Mouse (Mus musculus) layer of hippocampus, adult 11-12 months (tissue): ENCODE data around the gene Catip.
"Not testable (repeated sequence)": the region's sequence is repeated elsewhere in the genome, so short reads cannot be mapped to it uniquely, and the experiment has no call there.

Experiments
- DNase-seq: peaks from one replicate; pipeline ENCODE4 v3.0.0; 2022; ENCODE audit warnings: low spot score

The Catip gene

DNA sequence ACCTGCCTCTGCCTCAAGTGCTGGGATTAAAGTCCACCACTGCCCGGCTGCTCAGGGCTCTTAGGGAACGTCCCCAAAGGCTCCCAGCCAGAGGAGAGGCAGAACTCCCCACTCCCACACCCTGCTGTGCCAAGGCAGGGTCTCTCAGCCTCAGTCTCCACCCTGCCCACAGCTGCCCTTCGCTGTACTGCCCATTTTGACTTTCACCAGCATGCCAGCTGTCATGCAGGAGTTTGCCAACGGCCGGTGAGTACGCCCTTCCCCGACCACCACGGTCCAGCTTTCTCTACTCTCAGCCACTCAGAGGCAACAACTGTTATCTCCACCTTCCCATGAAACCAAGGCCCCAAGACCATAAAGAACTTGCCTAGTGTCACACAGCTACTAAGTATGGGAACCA, 22.6 kb downstream of the Catip start:
- no peak for DNase-seq

DNA sequence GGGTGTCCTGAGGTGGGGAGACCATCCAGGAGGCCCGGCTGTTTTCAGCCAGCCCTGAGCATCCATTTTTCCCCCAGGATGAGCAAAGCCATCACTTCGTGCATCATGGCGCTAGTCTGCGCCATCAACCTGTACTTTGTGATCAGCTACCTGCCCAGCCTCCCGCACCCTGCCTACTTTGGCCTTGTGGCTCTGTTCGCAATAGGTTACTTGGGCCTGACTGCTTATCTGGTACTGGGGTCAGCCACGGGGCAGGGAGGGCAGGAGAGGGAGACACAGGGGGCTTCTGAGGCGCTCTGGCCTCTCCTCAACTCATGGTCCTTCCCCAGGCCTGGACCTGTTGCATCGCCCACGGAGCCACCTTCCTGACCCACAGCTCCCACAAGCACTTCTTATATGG, 23.2 kb downstream of the Catip start:
- no peak for DNase-seq

DNA sequence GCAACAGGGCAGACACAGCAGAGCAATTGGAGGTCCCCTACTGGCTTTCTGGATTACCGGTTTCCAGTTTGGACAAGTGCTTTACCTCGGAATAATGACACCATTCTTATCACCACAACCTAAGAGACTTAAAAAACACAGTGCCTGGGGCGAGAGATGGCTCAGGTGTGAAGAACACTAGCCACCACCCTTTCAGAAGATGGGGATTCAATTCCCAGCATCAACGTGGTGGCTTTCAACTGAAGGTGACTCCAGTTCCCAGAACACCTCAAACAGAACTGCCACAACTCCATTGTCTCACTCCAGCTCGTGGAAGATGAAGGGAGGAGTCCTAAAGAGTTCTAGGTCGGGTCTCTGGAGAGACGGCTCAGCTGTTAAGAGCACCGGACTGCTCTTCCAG, 23.6 kb downstream of the Catip start:
- no peak for DNase-seq

DNA sequence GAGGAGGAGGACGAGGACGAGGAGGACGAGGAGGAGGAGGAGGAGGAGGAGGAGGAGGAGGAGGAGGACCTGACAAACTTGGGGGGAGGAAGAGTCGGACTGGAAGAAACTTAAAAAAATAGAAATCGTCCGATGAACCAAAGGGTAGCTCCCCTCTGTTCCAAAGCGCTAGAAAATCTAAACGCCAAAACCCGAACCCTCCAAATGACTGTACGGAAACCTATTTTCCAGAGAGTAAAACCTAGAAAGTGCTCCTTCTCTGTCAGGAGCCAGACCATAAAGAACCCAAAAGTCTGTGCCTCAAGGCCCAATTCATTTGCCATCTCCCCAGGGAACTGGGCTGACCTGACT, 24.4 kb downstream of the Catip start:
- no peak for DNase-seq

DNA sequence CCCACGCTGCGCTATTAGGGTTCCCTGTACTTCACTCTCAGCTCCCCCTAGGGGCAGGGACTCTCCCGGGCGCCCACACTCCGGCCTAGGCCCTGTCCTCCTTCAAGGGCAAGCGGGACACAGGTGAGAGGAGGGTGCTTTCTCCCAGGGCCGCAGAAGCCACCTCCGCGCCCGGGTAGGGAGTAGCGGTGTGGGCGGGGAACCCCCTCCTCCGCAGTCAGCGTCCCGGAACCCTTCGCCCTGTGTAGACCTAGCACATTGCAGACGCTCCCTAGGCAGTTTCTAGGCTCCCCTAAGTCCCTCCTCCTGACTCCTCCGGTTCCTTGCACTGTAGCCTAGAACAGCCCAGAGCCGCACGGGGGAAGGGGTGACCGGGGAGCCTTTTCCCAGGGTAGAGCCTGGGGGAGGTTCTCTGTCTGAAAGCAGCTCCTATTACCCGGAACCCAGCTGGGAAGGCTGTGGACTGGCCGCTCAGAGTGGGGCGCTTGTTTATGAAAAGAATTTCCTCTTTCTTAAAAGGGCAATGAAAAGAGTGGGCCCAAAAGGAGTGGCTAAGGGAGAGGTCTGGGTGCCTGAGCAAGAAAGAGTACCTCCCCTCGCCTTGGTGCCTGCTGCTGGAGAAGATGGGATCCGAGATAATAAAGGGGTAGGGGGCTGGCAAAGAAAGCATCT, 24.9 kb downstream of the Catip start:
- DNase-seq, result peak; percentile 94

DNA sequence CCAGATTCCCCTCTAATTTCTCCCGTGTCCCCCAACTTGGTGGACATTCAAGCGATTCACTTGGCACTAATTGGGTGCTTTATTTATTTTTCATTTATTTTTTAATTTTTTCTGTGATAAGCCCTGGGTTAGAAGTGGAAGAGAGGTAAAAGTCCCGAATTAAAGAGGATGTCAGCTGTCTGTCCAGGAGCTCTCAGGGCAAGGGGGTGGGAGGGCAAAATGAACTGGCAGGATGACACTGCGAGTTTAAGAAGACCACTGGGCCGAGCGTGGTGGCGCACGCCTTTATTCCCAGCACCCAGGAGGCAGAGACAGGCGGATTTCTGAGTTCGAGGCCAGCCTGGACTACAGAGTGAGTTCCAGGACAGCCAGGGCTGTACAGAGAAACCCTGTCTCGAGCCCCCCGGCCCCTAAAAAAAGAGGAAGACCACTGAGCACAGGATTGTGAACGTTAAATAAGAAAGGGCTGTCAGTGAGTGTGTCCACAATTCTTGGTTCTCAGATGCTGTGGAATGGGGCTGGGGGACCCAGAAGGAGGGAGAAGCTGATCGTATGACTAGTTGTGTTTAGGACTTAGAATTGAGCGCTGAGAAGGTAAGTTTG, 25.6 kb downstream of the Catip start:
- no peak for DNase-seq

DNA sequence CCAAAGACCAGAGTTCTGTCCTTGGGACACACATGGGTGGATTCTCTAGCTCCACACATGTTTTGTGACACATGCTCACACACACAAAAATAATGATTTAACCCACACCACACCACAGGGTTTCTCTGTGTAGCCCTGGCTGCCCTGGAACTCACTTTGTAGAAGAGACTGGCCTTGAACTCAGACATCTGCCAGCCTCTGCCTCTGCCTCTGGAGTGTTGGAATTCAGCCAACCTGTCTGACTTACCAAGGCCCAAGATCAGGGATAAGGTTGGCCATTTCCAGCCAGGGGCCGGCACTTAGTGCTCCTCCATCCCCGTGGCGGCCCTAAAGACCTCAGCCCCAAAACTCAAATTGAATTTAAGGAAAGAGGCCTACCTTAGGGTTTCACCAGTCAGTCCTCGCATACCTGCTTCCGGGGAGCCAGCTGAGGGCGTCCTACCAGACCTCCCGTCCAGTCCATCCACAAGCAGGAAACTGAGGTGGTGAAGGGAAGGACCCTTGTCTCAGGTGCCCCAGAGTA, 26.6 kb downstream of the Catip start:
- no peak for DNase-seq

DNA sequence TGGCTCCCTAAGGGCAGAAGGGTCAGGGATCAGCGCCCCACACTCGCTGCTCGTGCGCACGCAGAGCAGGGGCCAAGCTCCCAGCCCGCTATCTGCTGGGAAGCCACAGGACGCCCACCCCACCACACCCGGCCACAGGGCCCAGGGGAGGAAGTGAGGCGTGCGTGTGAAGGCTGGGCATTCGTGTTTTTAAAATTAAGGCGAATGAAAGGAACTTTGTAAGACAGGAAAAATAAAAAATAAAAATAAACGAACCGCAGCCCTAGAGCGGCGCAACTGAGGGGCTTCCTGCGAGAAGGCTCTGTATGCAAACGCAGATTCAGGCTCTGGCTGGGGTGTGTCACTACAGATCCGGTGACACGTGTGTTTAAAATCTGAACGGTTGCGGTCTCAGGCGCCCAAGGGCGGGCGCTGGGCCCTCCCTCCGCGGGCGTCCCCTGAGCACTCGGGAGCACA, 28.0 kb downstream of the Catip start:
- DNase-seq, result no peak

DNA sequence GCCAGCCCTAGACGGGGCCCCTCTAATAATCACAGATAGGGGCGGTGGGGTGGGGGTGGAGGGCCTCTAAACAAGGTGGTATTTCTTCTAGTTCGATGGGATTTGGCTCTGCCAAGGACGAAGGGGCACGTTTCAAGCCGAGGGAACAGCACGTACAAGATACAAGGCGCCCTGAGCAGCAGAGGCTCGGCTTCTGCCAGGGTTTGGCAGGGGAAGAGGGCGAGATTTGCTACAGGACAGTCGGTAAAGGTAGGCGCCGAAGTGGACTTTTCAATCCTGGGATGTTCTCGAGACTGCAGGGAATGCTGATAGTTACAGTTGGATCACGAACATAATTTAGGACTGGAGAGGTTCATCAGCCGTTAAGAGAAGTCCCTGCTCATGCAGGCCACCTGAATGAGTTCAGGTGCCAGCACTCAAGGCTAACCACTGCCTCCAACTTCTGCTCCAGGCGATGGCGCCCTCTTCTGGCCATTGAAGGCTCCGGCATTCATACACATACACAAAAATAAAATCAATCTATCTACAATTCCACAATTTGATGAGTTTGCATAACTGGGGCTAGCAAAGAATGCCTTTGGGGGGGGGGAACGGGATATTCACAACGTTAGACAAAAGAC, 28.5 kb downstream of the Catip start:
- no peak for DNase-seq

DNA sequence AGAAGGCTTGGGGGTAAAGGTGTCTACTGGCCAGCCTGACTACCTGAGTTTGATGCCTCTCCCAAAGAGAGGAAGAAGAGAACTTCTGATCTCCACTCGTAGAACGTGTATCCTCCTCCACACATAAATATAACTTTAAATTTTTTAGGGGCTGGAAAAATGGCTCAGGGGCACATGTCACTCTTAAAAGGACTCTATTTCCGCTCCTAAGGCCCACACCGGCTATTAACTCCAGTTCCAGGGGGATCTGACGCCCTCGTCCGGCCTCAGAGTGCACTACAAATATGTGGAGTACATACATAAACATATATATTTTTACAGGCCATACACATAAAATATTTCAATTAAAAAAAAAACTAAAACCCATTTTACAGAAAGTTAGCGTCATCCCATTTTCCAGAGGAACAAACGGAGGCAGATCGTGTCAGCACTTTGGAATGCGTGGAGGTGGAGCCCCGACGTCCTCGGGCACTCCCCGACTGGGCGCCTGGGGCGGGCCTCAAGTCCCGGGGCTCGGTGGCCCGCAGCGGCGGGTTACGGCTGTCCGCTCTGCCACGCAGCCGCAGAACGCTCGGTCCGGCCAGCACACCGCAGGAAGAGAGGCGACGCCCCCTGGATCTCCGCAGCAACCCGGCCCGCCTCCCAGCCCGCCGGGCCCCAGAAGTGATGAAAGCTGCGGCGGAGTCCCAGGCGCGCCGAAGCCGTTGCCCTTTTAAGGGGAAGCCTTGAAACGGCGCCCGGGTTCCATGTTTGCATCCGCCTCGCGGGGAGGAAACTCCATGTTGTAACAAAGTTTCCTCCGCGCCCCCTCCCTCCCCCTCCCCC, 29.2 kb downstream of the Catip start, which contains the start of gene Ctdsp1:
TSS of gene Ctdsp1 (plus strand) at position 586 of the 825 bp plus-strand sequence.
- DNase-seq, result peak; percentile 96

DNA sequence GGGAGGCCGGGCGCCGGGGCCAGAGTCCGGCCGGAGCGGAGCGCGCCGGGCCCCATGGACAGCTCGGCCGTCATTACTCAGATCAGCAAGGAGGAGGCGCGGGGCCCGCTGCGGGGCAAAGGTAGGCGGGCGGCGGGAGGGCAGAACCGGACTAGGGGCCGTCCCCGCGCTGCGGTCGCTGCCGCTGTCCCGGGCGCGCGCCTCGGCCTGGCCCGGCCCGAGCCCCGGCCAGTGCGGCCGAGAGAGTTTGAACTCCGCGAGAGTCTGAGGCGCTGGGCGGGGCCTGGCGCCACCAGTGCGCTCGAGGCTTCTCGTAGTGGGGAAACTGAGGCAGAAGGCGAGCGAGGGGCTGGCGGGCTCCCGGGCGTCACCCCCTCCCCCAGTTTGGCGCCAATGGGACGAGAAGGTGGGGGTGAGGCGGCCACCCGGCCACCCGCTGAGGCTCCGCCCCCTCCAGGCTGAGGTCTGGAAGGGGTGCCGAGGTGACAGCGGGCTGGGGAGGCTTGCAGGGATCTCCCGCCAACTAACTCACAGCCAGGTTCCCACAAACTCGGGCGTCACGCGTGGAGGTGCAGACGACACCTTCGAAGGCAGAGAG, 30.0 kb downstream of the Catip start:
- peak; percentile 57 for DNase-seq

DNA sequence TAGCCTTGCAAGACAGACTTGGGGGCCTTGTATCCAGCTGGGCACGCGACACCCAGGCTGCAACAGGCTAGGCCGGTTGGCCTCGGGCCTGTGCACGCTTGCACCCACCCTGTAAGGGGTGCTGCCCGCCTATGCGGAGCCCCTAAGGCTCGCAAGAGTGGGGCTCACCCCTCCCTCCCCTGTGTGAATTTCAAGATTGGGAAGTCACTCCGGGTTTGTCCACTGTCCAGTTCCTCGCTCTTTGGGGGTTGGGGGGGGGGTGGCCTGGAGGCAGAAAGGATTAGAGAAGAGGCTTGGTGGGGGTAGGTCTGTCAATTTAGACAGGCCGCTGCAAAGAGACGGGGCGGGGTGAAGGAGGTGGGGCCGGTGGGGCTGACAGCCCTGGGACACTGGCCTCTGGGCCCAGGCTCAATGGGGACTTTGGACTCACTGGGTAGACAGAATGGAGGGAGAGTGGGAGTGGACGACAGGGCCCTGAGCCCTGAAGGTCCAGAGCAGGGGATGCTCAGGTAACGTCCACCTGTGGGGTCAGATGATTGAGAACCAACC, 30.6 kb downstream of the Catip start:
- DNase-seq, result no peak

DNA sequence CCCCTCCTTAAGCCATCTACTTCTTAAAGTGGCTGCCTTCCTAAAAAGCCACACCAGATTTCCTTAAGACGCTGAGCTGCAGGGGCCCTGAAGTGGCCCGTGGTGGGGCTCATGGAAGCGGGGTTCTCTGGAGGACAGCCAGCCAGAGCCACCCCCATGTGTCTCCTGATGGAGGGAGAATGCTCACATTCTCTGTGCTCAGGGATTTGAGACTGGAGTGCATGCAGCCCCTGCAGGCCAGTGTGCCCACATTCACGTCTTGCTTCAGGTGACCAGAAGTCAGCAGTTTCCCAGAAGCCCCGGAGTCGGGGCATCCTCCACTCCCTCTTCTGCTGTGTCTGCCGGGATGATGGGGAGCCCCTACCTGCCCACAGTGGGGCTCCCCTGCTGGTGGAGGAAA, 31.1 kb downstream of the Catip start:
- no peak for DNase-seq

DNA sequence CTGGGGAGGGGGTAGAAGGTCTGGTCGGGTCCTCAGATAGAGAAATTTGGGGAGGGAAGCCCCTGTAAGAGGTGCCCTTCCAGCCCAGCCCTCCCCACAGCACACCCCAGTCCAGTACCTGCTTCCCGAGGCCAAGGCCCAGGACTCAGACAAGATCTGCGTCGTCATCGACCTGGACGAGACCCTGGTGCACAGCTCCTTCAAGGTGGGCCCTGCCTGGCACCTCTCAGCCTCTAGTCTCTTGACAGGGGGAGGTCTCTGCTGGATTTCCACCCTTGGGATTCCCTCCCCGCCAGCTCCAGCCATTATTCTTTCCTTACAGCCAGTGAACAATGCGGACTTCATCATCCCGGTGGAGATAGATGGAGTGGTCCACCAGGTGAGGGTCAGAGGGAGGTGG, 31.8 kb downstream of the Catip start:
- DNase-seq, result no peak

DNA sequence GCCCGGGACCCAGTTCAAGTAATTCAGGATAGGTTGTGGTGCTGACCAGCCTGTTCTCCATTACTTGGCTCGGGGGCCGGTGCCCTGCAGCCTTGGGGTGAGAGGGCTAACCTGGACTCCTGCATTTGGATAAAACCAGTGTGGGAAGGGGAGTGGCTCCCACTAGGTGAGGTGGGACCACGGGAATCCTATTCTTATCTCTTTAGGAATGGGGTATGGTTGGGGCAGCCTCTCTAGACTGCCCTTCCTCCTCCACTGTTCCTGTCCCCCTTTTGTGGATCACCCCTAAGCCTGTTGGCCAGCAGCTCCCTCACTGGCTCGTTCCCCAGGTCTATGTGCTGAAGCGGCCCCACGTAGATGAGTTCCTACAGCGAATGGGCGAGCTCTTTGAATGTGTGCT, 32.4 kb downstream of the Catip start:
- no peak for DNase-seq

DNA sequence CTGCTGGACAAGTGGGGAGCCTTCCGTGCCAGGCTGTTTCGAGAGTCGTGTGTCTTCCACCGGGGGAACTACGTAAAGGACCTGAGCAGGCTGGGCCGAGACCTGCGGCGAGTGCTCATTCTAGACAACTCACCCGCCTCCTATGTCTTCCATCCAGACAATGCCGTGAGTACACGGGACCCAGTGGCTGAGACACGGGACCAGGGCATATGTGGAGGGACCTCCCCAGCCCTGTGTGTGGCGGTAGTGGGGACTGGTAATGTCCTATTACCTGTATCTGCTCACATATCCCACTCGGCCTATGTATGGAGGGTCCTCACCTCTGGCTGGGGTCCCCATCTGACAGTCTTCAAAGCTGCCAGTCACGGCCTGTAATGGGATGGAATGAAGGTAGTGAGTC, 33.0 kb downstream of the Catip start:
- DNase-seq, result no peak

DNA sequence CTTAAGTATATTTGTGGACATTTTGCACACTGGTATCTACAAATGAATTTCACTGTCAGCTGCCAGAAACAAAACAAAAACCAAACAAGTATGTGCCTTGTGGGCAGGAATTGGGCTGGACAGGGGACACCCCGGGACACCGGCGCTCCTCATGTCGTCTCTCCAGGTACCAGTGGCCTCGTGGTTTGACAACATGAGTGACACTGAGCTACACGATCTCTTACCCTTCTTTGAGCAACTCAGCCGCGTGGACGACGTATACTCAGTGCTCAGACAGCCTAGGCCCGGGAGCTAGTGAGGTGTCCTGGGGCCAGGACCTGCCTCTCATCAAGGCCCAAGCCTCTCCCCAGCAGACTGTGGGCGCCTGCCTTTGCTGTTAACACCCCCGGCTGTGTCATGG, 33.4 kb downstream of the Catip start:
- DNase-seq, result no peak

DNA sequence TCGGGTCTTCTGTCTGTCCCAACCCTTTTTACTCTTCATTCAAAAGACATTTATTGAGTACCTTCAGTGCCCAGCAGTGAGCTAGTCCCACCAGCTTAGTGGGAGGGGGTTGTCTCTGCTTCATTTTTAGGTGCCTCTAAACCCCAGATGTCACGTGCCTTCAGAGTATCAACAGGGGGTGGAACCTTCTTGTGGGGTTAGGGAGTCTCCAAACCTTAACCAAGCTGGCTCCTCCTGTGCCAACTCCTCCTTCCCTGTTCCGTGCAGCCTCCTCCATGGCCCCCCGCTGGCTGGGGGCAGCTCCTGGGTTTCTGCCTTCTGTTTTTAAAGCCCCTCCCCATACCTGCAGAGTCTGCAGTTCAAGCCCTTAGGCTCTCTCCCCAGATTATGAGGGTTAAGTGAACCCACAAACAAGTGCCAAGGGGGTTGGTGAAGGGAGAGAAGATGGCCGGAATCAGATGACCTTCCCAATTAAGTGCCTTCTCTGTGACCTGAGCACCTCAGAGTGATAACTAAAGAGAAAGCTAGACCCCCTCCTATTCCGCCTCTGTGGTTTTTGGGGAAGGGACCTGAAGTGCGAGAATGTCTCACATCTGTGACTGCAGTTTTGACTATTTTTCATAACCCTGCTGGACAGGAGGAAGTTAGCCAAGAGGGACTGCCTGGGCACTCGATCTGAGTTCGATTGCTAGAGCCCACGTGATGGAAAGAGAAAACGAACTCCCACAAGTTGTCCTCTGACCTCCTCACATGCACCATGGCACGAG, 34.7 kb downstream of the Catip start:
- DNase-seq, result not testable (repeated sequence)

DNA sequence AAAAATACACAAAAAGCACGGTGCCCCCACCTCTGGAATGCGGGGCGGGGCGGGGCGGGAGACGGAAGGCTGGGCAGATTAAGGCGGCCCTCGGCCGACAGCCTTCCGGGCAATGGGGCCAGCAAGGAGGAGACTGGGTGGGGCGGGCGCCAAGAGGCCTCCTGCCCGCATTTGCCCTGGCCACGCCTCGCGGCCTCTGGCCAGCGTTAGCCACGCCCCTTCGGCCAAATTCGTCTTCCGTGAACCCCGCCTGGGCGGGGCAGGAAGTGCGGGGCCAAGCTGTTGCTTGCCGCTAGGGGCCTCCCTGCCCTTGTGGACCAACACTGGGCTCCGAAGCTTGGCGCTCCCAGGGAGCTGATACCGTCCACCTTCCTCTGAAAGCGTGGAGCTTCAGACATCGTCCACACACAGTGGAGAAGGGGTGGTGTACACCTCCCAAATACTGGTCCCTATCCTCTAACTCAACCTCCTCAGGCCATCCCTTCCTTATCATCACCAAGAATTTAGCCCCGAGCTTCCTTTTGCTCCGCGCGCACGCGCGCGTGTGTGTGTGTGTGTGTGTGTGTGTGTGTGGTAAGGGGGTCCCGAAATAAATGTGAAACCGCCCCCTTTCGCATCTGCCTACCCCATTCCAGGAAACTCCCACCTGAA, 35.5 kb downstream of the Catip start:
- peak; percentile 95 for DNase-seq

DNA sequence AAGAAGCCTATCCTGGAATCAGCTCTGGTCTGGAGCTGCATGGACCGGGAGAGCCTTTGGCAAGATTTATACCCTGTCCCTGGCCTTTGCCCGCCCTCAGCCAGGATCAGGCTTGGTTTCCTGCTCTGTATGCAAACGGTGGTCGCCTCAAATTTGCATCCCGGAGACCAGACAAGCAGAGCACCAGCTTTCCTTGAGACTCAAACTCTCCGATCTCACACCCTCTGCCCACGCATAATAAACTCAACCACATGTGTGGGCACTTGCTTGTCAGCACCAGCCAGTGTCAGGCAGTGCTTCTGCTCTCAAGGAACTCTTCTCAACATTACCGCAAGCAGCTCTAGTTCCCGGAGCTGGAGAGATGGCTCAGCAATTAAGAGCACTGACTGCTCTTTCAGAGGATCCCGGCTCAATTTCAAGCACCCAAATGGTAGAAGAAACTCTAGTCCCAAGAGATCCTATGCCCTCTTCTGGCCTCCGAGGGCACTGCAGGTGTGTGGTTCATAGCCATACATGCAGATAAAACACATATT, 36.1 kb downstream of the Catip start:
- peak; percentile 73 for DNase-seq
